Mouse (Mus musculus) embryo, embryonic 11.5 days (tissue): Measurements from ENCODE around the gene Kank2.

Experiments used
- DNase-seq: peaks from one replicate; pipeline ENCODE4 v3.0.0-alpha.2; 2012; ENCODE audit warnings: low read depth, low spot score

Gene Kank2

DNA sequence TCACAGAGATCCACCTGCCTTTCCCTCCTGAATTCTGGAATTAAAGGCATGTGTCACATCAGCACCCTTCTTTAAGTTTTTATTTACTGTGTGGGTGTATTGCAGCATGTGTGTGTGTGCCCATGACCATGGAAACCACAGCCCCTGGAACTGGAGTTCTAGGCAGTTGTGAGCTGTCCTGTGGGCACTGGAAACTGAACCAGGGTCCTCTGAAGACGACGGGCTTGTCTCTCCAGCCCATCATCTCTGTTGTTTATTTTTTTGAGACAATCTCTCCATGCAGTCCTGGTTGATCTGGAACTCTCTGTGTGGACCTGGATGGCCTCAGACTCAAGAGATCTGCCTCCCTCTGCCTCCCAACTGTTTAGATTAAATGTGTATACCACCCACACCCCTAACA, 81.5 kb downstream of the Kank2 start:
- no peak for DNase-seq
